Mouse (Mus musculus): Measurements from ENCODE around the gene Ipo9.

The Ipo9 gene

DNA sequence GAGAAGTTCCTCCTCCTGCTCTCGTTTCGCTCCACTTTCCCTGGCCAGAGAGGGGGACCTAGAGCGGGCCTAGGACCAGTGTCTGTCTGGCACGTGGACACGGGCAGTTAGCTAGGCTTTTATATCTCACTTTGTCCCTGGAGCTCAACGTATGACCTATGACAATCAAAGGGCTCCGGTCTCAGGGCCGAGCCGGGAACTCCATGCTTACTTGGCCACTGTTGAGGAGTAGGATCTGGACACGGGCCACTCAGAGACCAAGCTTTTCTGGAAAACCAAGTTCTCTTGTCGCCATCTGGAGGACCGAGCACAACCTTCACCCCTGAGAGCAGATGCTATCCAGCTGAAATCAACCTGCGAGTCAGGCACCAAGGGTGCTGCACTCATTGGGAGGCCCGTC is 61.3 kb downstream of the Ipo9 start:
- DNase-seq (ENCODE audit: low read depth, low spot score) = no peak

DNA sequence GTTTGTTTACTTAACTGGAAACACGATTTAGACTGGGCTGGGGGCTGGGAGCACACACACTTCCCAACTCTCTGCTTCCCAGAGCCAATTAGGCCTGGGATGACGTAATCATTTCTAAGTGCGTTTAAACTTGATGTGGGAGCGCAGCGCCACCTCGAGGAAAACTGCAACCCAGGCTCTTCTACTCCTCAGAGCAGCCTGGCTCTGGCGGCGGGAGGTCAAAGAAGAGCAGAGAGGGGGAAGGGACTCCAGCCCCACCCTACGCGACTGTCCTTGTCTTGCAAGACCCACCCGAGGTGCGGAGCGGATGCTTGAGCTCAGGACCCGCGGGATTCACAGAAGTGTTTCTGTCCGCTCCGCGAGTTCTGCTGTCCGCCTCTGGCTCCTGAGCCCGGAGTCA is 62.1 kb downstream of the Ipo9 start:
- DNase-seq (ENCODE audit: low read depth, low spot score) = peak; percentile 86

DNA sequence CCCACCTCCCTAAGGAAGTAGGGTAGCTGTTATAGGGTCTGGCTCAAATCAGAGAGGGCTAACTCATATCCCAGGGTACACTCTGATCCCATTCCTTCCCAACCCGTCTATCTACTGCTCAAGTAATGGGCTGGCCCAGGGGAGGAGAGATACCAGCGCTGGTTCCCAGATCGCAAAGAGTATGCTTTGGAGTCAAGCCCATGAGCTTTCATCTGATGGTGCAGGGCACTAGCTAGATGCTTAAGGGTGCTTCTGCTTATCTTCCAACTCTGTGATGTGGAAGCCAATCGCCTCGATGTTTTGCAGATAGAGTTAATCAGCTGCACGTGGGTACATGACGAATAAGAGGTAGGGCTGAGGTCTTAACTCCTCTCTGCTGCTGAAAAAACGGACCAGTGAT is 62.7 kb downstream of the Ipo9 start:
- no peak for DNase-seq (ENCODE audit: low read depth, low spot score)

DNA sequence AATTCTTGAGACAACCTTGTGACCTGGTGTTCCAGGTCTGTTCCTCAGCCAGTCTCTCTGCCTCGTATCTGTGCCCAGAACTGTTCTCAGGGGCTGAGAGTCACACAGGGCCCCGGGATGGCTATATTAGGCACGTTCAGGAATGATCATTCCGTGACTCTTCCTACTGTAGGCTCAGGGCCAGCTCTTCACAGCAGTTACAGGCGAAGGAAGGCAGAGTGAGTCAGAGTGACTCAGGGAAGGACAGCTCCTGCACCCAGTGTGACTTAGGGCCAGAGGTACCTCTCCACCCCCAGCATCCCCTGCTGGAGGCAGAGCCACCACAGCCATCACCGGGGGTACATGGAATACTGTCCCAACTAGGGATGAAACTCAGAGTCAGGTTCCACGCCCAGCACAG is 63.3 kb downstream of the Ipo9 start:
- no peak for DNase-seq (ENCODE audit: low read depth, low spot score)

DNA sequence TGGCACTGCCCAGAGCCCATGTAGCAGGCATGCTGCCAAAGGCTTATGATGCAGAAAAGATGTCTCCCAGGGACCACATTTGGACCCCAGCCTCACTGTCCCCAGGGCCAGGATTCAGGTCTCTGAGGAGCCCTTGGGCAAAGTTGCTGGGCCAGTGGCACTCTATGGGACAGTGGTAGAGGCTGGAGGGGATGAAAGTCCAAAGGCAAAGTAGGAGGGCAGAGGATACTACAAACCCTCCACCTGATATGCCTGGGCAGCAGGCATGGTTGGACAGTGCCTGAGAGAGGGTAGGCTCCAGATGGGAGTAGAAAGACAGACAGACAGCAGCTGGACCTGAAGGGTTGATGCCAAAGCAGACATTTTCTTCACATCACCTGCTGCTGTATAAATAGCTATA is 63.9 kb downstream of the Ipo9 start:
- DNase-seq (ENCODE audit: low read depth, low spot score) = no peak

DNA sequence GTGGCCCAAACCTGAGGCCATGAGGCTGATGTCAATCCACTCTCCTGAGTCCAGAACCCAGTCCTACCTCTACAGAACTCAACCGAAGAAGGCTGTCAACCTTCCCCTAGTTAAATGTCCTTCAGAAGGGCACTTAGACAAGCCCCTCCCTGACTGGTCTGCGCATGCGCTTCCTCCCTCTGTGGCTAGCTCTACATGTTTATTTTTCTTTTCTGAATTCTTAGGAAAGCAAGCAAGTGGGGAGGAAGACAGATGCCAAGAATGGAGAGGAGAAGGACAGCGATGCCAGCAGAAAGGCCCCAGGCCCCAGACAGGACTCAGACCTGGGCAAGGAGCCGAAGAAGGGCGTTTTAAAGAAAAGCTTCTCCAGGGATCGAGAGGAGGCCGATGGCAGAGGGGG is 66.9 kb downstream of the Ipo9 start:
- DNase-seq (ENCODE audit: low read depth, low spot score) = no peak

DNA sequence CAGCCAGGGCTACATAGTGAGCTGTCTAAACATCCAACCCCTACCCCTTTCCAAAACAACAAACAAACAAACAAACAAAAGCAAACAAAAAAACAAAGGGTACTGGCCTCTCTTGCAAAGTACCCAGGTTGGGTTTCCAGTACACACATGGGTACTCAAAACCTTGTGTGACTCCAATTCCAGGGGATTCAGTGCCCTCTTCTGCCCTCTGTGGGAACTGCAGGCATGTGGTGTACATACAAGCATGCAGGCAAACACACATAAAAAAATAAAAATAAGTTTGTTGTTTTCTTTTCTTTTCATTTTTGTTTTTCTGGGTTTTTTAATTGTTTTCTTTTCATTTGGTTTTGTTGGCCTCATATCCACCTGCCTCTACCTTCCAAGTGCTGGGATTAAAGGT is 68.2 kb downstream of the Ipo9 start:
- DNase-seq (ENCODE audit: low read depth, low spot score) = no peak

DNA sequence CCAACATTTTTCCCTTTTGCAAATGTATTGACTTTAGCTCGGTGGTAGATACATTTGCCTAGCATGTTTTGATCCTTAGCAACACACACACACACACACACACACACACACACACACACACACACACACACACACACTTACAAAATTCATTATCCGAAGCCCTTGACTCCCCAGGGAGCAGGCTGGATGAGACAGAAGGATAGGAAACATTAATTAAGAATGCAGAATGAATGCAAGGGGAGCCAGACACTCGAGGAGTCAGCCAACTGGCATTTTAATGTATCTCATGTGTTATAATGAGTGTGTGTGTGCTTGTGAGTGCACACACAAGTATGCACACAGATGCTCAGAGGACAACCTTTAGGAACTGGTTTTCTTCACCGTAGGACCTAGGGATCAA is 68.8 kb downstream of the Ipo9 start:
- no peak for DNase-seq (ENCODE audit: low read depth, low spot score)

DNA sequence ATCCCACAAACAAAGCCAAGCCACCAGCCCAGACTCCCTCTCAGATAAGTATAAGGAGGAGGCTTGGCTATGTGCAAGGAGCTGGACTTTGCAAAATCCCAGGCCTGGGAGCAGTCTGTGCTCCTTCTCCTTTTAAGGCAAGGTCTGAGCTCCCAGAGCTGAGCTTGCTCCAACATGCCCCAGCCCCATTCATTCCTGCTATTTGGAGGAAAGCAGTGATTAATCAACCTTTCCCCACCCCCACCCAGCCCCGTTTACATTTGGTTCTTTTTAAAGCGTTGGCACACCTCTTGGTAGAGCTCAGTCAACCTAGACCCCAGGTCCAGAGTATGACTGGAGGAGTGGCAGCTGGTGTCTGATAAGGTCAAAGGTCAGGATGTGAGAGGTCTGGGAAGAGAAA is 71.2 kb downstream of the Ipo9 start:
- no peak for DNase-seq (ENCODE audit: low read depth, low spot score)

DNA sequence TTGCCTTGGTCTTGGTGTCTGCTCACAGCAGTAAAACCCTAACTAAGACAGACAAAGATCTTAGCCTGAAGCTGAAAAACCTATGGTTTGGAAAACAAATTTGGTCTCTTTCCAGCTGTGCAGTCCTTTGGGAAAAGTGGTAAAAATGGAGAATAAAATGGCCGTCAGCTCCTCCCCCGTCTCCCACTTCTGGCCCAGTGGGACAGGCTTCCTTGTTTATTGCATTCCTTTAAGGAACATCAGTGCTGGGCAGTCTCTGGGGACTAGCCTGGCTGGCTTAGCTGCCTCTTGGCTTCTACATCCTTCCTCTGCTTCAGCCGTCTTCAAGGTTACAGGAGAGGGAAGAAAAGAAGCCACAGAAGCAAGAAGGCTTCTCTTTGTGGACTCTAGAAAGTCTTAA is 78.3 kb downstream of the Ipo9 start:
- DNase-seq (ENCODE audit: low read depth, low spot score) = no peak

DNA sequence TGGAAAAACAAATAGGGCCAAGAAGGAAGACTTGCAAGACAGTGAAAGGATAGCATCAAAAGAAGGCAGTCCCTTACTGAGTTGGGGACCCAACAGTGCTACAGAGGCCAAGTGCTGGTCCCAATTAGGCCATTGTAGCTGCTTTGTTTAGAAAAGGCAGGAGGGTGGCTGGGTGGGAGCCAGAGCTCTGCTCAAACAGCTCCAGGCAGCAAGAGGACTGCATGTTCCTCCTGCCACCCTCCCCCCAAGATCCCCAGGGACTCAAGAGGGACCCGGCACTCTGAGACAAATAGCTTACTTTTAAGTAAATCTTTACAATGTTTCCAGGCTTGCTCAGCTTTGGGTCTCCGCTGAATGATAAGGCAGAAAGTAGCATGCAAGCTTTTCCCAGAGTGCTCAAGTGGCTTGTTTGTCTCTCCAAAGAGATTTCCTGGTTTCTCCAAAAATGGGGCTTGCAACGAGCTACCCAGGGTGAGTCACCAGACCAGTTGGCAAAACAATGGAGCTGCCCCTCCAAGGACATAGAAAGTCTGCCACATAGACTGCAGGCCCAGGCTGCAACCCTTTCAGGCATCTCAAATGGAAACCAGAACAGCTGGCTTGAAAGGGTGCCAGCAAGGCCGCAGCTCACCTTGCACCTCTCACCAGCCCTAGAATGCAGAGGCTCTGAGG is 82.7 kb downstream of the Ipo9 start:
- no peak for DNase-seq (ENCODE audit: low read depth, low spot score)

DNA sequence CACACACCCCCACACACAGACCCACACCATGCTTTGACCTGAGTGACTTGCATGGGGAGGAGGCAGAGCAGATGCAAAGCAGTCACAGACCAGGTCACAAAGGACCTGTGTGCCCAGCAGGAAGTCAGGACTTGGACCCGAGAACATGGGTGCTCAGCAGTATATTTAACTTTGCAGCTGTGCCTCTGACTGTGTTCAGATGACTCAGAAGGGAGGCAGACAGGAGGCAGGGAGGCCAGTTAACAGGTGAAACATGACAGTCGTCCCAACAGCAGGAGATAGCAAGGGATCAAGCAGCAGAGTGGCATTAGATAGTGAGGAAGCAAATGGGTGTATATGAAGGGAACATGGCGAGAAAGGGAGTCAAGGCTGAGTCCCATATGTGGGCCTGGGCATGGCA is 83.4 kb downstream of the Ipo9 start:
- no peak for DNase-seq (ENCODE audit: low read depth, low spot score)

DNA sequence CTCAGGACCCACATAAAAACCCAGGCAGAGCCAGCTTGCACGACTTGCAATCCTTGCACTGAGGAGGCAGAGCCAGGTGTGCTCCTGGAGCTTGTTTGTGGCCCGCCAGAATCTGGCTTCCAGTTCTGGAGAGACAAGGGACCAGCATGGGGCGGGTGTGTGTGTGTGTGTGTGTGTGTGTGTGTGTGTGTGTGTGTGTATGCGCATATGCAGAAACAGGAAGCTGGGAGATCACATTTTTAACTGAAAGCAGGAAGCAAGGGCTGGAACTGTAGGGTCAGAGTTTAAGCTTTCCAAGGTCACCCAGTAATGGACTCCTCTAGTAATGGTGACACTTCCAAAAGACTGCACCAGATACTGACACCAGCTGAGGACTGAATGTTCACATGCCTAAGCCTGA is 86.3 kb downstream of the Ipo9 start:
- no peak for DNase-seq (ENCODE audit: low read depth, low spot score)

DNA sequence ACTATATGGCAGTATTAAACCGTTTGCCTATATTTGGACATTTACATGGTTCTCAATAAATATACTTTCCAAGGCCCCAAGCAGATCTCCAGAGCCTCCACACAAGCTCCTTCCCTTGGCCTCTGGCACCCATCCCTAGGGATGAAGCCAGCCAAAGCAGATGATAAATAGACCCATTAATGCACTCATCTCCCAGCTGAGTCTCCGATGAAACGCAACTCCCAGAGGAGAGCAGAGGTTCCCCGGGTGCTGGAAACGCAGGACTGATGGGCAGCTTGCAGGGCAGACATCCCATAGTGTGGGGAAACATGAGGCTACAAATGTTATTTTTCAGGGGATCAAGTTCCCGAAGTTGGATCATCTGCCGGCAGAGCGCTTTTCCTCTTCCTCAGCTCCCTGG is 88.4 kb downstream of the Ipo9 start:
- no peak for DNase-seq (ENCODE audit: low read depth, low spot score)
